Mouse (Mus musculus) heart, adult 2 months (tissue): Measurements from ENCODE around the gene Polr1c.

Experiments used
- CTCF ChIP-seq: fragments of 200-600 bp; IDR thresholded peaks from 2 replicates; pipeline ENCODE4 v1.8.1; 2022; ENCODE audit warnings: antibody characterized with exemption, mild to moderate bottlenecking, moderate library complexity
- EP300 ChIP-seq: fragments of 200-500 bp; IDR thresholded peaks from 2 replicates; pipeline ENCODE4 v1.6.1; 2011; ENCODE audit warnings: low read depth, low read length, control low read depth; ENCODE audit not compliant: insufficient read depth
- POLR2A ChIP-seq: fragments of 200-500 bp; IDR thresholded peaks from 2 replicates; pipeline ENCODE4 v1.6.1; 2011; ENCODE audit warnings: mild to moderate bottlenecking, low read depth, low read length, control low read depth; ENCODE audit not compliant: insufficient read depth

DNA sequence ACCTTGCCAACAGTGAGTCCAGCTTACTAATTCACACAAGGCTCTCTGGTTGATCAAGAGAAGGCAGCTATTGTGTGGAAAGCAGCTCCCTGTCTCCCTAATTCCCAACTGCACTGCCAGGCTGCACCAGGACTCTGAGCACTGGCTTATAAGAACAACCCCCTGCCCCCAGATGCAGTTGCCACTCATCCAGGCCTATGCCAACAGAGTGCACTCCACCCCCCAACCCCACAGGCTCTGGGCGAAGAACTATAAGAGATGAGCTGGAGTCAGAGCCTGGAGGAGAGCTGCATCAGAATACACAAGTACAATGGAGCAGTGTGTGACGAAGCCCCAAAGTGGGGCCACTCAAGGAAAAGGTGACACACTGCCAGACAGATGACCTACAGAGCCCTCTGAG lies 24.2 kb upstream of the Polr1c start:
- TF ChIP-seq CTCF: no peak
- no peak for TF ChIP-seq EP300
- no peak for TF ChIP-seq POLR2A
